Mouse (Mus musculus): ENCODE measurements at regions not wholly inside any gene's neighbourhood (a gene's known extent, or its start where the extent isn't known, plus 50 kb on each side); places are given as distances from the start of the nearest gene placed in this dataset.

- DNase-seq (ENCODE audit: low read depth, low spot score): no peak
These were observed 63.6 kb downstream of the 4930564D02Rik start for GRCm38 (mm10) chr3:105130228-105130627.

DNA sequence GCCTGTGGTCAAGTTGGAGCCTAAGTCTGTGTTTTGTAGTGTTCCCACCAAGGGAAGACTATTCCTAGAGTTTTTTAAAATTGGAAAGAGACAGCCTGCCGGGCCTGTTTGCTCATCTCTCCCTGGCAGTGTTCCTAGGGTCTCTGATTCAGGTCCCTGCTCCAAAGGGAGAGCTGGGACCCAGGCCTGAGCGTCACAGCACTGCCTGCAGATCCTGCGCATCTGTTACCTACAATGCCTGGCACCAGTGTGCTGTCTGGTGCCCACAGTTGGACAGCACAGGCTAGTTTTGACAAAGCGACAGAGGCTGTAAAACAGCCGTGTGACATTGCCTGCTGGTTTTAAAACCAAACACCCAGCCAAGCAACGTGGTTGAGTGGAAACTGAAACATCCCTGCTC, 64.4 kb downstream of the 4930564D02Rik start:
- peak; percentile 57 for DNase-seq (ENCODE audit: low read depth, low spot score)

GRCm38 (mm10) chr3:105133011-105133410, 66.4 kb downstream of the 4930564D02Rik start:
- no peak for DNase-seq (ENCODE audit: low read depth, low spot score)

DNA sequence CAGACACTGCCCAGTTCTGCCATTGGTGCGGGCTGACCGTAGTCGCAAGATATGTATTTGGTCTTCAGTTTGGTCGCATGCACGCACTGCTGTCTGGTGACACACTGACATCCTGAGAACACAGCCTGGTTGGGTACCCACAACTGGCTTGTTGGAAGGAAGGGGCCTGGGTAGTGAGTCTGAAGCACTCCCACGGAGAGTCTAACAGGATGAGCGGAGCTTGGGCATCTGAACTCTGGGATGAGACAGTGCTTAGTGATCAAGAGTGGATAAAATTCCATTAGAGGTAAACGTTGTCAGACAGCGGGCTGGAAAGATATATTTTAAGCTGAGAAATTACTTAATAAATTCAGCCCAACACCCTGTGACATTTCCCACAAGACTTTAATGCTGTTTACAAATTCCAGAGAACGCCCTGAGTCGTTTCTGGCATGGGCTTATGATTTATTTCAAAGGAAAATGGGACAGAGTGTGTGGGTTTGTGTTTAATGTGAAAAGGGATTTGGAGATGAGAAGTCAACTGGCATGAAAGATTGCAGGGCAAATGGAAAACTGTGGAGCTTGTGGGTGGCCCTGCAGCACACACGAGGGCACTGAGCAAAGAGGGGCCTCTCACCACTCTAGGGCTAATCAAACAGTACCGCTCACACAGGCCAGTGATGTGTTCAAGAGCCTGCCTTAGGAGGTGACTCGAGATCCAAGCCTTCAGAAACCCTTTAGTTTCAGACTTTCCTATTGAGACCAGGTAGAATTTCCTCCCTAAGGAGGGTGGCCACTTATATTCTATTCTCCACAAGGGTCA, 74.7 kb downstream of the 4930564D02Rik start:
- DNase-seq (ENCODE audit: low read depth, low spot score): no peak

- no peak for DNase-seq (ENCODE audit: low read depth, low spot score)
These were observed 76.0 kb downstream of the 4930564D02Rik start for GRCm38 (mm10) chr3:105142631-105143030.

- peak; percentile 63 for DNase-seq (ENCODE audit: low read depth, low spot score)
These were observed 85.0 kb downstream of the 4930564D02Rik start for GRCm38 (mm10) chr3:105151475-105152157.

DNA sequence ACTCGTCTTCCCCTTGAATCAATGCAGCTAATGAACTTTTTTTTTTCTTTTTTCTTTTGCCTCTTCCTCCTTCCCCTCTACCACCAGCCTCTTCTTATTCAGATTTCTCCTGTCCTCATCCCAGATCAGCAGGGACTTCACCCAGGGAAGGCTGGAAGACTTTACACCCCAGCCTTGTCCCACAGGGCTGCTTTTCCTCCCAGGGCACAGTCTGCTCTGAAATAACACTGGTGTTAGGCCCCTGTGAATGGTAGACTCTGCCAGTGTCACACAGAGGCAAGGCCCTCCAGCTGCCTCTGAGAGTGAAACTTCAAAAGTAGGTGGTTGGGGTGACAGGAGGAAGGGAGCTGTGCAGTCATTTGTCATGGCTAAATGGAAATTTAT, 85.5 kb downstream of the 4930564D02Rik start:
- DNase-seq (ENCODE audit: low read depth, low spot score): no peak

DNA sequence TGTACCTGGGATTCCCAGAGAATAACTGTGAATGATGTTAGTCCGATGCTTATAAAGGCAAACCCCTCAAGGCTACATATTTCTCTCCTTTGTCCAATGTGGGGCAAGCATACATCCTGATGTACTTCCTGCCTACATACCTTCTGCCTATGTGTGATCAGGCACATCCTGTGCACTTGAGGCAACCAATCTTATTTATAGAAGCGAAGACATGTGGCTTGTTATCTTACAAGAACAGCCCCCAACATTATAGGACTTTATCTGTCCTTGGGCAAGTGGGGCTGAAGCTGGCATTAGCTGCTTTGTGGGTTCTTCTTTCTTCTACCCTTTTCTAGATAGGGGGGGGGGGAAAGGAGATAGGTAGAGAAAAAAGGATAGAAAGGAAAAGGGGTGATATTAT, 91.7 kb downstream of the 4930564D02Rik start:
- peak; percentile 47 for DNase-seq (ENCODE audit: low read depth, low spot score)

DNA sequence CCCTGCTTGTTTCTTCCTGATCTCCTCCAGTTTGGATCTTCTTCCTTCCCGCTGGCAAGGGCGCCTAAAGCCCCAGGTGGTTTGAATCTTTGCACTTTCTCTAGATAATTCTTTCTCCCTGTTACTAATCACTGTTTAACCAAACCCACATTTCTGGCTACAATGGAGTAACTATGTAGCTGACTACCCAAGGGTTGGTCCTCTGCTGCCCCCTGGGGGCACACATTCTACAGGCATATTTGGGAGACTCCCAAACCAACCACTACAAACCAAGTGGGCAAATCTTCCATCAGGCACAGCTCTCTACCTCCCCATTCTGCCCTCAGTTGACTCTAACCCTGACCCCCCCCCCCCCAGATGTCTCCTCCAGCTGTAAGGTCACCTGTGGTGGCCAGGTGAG, 98.7 kb downstream of the 4930564D02Rik start:
- DNase-seq (ENCODE audit: low read depth, low spot score): peak; percentile 80

- DNase-seq (ENCODE audit: low read depth, low spot score): peak; percentile 34
These were observed 102.5 kb downstream of the 4930564D02Rik start for GRCm38 (mm10) chr3:105169117-105169516.

DNA sequence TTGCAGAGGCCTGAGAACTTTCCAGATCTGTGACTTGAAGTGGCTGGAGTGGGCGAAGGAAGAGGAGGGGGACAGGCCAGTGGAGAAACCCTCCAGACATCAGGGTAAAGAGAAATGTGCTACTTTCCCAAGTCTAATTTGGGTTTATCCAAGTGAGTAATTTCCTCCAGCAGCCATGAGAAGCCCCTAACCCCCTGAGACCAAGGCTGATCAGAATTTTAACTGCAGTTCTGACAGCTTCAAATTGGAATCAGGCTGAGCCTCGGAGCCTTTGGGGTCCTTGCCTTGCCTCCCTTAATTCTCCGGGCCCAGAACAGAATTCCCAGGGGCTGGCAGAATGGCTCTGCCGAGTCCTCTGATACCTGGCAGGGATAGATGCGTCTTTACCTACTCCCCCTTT, 104.9 kb downstream of the 4930564D02Rik start:
- no peak for DNase-seq (ENCODE audit: low read depth, low spot score)

GRCm38 (mm10) chr3:105172054-105172453, 105.4 kb downstream of the 4930564D02Rik start:
- no peak for DNase-seq (ENCODE audit: low read depth, low spot score)

- no peak for DNase-seq (ENCODE audit: low read depth, low spot score)
These were observed 124.7 kb downstream of the 4930564D02Rik start for GRCm38 (mm10) chr3:105191303-105191702.

GRCm38 (mm10) chr3:105191830-105192229, 125.2 kb downstream of the 4930564D02Rik start:
- peak; percentile 43 for DNase-seq (ENCODE audit: low read depth, low spot score)

GRCm38 (mm10) chr3:105200735-105201134, 134.1 kb downstream of the 4930564D02Rik start:
- DNase-seq (ENCODE audit: low read depth, low spot score): peak; percentile 48

- peak; percentile 21 for DNase-seq (ENCODE audit: low read depth, low spot score)
These were observed 142.5 kb downstream of the 4930564D02Rik start for GRCm38 (mm10) chr3:105209164-105209563.

GRCm38 (mm10) chr3:105211023-105211422, 144.4 kb downstream of the 4930564D02Rik start:
- peak; percentile 75 for DNase-seq (ENCODE audit: low read depth, low spot score)

DNA sequence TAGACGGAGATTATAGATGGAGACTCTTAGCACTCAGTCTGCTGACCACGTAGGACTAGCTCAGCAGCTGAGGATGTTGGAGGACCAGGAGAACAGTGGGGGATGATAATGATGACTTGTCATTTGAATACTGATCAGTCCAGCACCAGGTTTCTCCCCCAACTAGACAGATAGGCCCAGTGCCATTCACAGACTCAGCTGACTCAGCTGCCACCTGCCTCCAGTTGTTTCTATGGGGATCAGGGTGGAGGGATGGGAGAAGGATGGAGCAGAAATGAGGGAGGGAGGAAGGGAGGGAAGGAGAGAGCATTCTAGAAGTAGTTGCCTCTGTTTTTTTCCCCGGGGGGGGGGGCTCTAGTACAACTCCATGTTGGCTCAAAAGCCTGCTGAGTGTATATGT, 145.1 kb downstream of the 4930564D02Rik start:
- DNase-seq (ENCODE audit: low read depth, low spot score): peak; percentile 60

DNA sequence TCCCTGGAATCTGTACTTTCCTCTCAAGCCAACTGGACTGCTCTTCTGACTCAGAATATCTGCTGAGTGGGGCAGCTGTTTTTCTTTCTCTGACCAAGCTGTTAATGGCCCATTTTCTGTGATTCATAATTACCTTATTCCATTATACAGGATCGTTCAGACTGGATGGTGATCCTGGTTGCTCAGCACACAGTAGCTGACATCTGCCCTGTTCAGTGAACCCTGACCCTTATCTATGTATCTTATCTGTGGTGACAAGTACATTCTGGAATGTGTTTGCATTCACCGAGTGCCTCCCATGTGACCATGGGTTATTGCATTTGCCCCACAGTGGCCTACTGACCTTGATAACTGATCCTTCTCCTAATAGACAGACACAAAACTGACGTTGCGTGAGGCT, 148.2 kb downstream of the 4930564D02Rik start:
- DNase-seq (ENCODE audit: low read depth, low spot score): no peak

GRCm38 (mm10) chr3:105215729-105216128, 149.1 kb downstream of the 4930564D02Rik start:
- peak; percentile 23 for DNase-seq (ENCODE audit: low read depth, low spot score)

- DNase-seq (ENCODE audit: low read depth, low spot score): peak; percentile 28
These were observed 153.0 kb downstream of the 4930564D02Rik start for GRCm38 (mm10) chr3:105219630-105220029.

- DNase-seq (ENCODE audit: low read depth, low spot score): peak; percentile 37
These were observed 154.0 kb downstream of the 4930564D02Rik start for GRCm38 (mm10) chr3:105220641-105221040.

- DNase-seq (ENCODE audit: low read depth, low spot score): peak; percentile 78
These were observed 156.3 kb downstream of the 4930564D02Rik start for GRCm38 (mm10) chr3:105222925-105223324.

Measured in brain, adult 2 months (tissue).